Mouse (Mus musculus) urinary bladder, postnatal 10 days (tissue): Measurements from ENCODE around the gene Srgap2.
"Not testable (repeated sequence)": the region's sequence is repeated elsewhere in the genome, so short reads cannot be mapped to it uniquely, and the experiment has no call there.

Experiments
- DNase-seq: peaks from one replicate; pipeline ENCODE4 v3.0.0; 2022; ENCODE audit warnings: low spot score

Srgap2 gene

GRCm38 (mm10) chr1:131345422-131346419 lies 181.4 kb downstream of the Srgap2 start:
- no peak for DNase-seq

DNA sequence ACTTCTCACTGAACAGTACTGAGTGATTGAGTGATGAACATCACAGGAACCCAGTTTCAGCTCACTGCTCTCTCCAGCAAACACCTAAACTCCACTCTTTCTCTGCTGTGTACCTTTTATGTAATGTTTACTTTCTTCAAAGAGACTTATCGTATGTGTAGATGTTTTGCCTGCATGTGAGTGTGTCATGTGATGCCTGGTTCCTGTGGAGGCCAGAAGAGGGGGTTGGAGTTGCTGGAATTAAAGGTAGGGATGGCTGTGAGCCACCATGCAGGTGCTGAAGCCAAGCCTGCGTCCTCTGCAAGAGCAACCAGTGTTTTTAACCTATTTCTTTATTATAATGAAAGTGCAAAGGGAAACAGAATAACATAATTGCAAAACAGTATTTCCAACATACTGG lies 182.5 kb downstream of the Srgap2 start:
- DNase-seq: no peak

- DNase-seq: no peak
These were observed 191.1 kb downstream of the Srgap2 start for GRCm38 (mm10) chr1:131336017-131336416.

GRCm38 (mm10) chr1:131335604-131336003 lies 191.5 kb downstream of the Srgap2 start:
- DNase-seq: no peak

GRCm38 (mm10) chr1:131331180-131331579 lies 196.0 kb downstream of the Srgap2 start:
- DNase-seq: no peak

DNA sequence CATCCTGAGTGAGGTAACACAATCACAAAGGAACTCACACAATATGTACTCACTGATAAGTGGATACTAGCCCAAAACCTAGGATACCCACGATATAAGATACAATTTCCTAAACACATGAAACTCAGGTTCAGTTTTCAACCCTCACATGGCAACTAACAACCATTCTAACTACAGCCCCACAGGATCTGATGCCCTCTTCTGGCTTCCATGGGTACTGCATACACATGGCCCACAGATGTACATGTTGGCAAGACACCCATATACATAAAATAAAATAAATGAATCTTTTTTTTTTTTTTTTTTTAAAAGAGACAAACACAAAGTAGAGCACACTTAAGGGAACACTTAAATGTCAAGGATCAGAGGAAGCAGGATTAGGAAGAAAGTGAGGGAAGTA lies 198.1 kb downstream of the Srgap2 start:
- not testable (repeated sequence) for DNase-seq

- DNase-seq: no peak
These were observed 200.0 kb downstream of the Srgap2 start for GRCm38 (mm10) chr1:131327167-131327566.

GRCm38 (mm10) chr1:131324816-131325463 lies 202.2 kb downstream of the Srgap2 start:
- no peak for DNase-seq

GRCm38 (mm10) chr1:131319598-131320330 lies 207.4 kb downstream of the Srgap2 start:
- no peak for DNase-seq

GRCm38 (mm10) chr1:131318397-131318796 lies 208.8 kb downstream of the Srgap2 start:
- DNase-seq: no peak

DNA sequence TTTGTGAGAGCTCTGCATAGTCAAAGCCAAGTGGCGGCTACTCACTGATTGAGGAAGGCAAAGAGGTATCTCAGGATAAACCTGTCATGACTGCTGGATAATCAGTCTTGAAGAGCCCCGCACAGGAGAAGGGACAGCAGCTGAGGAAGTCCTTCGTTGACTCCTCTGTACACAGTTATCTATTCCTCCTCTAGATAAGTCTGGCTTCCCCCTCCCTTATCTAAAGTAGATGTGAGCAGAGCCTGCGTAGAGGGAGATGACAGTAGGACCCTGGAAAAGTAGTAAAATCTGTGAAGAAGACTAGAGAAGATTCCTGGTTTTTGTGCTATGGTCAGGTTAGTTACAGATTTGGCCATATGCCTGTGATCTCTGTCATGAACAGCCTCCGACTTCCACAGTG lies 209.5 kb downstream of the Srgap2 start:
- no peak for DNase-seq

- DNase-seq: no peak
These were observed 215.9 kb downstream of the Srgap2 start for GRCm38 (mm10) chr1:131311284-131311683.

GRCm38 (mm10) chr1:131310237-131310818 lies 216.8 kb downstream of the Srgap2 start:
- DNase-seq: no peak

DNA sequence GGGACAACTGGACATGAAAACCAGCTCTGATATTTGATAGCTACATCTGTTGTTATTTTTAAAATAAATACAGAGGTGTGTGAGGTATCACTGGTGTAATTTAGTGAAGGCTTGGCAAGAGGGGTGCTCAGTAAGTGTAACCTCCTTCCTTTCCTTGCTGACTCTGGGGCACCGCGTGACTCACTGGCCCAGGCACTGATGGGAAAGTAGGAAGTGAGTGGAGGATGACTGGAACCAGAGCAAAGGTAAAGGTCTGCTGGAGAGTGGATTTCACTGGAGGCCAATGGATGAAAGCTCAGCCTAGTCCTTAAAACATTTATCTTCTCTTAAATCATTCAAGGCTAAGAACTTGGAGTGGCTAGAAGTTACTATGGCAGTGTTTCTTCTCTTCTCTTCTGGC lies 226.4 kb downstream of the Srgap2 start:
- DNase-seq: no peak

- no peak for DNase-seq
These were observed 227.4 kb downstream of the Srgap2 start for GRCm38 (mm10) chr1:131299788-131300187.

DNA sequence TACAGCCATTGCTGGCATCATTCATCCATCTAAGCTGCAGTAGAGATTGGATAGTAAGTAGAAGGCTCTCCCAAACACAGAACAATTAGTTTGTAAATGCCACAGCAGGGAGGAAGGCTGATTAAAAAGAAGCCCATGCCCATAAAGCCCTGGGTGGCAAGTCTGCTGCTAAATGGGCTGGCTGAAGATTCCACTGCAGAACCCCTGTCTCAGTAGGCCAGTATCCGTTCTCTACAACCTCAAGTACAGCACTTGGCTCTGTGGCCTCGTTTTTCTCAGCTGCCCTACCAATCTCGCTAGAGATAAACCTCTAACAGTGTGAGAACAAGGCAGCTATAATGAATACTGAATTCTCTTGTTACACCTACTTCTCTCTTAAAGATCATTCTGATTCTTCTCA lies 227.9 kb downstream of the Srgap2 start:
- DNase-seq: no peak

- DNase-seq: no peak
These were observed 229.0 kb downstream of the Srgap2 start for GRCm38 (mm10) chr1:131298171-131298570.

GRCm38 (mm10) chr1:131296726-131297125 lies 230.4 kb downstream of the Srgap2 start:
- DNase-seq: no peak

DNA sequence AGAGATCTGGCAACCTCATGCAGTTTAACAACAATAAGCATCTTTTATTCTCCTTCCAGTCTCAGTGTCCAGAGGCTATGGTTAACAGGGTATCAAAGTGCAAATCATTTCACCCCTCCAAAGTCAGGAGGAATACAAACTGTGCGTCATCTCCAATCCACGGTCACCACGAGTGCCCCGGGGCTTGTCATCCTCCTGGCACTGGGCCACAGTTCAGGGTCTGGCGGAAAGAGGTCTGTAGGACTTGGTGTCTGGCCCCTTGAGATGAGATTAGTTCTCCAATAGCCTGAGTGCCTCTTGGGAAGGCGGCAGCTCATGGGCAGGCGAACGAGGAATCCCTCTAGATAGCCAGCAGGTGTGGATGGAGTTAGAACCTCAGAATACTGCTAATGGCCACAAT lies 232.0 kb downstream of the Srgap2 start:
- DNase-seq: no peak

- DNase-seq: no peak
These were observed 233.3 kb downstream of the Srgap2 start for GRCm38 (mm10) chr1:131293922-131294250.

- DNase-seq: no peak
These were observed 233.8 kb downstream of the Srgap2 start for GRCm38 (mm10) chr1:131293221-131293921.

- no peak for DNase-seq
These were observed 236.5 kb downstream of the Srgap2 start for GRCm38 (mm10) chr1:131290648-131291047.
